Mouse (Mus musculus) embryonic facial prominence, embryonic 10.5 days (tissue): ENCODE results near the gene Cd300lg. TPM values are rescaled to one million over a fixed set of nuclear protein-coding genes. Genes with fewer than 3 reads are reported as not detected.

Experiments used
- DNase-seq: peaks from one replicate; pipeline ENCODE4 v3.0.0-alpha.2; 2017; ENCODE audit warnings: low spot score
- H3K27ac ChIP-seq: fragments of 300-500 bp; sonication (generic); replicated peaks from 2 replicates; pipeline ENCODE4 v1.5.1; 2016; ENCODE audit warnings: mild to moderate bottlenecking
- H3K27me3 ChIP-seq: fragments of 300-500 bp; sonication (generic); replicated peaks from 2 replicates; pipeline ENCODE4 v1.6.1; 2016; ENCODE audit warnings: low read depth, mild to moderate bottlenecking; ENCODE audit not compliant: poor library complexity, severe bottlenecking
- H3K36me3 ChIP-seq: fragments of 300-500 bp; sonication (generic); replicated peaks from 2 replicates; pipeline ENCODE4 v1.6.1; 2016; ENCODE audit warnings: mild to moderate bottlenecking, moderate library complexity
- H3K4me1 ChIP-seq: fragments of 300-500 bp; sonication (generic); 2 replicates; pipeline ENCODE4 v1.6.1; 2016
- H3K4me3 ChIP-seq: fragments of 300-500 bp; sonication (generic); 2 replicates; pipeline ENCODE4 v1.5.1; 2016; ENCODE audit warnings: mild to moderate bottlenecking, moderate library complexity
- H3K9me3 ChIP-seq: fragments of 300-500 bp; sonication (generic); 2 replicates; pipeline ENCODE4 v1.6.1; 2016; ENCODE audit warnings: mild to moderate bottlenecking
- WGBS: fragments of 180-500 bp; shearing (Covaris S2); methylation state at CpG from one replicate; pipeline ENCODE4 v1.1.7; 2016; 5-methylcytosine and 5-hydroxymethylcytosine counted together
- polyA plus RNA-seq: library from polyadenylated mRNA; unstranded; fragments of >200 nt; fragmentation: Nextera tagmentation; extraction: Ambion mirVana; gene quantifications from 2 replicates; pipeline ENCODE4 v1.2.1, GENCODE M21; 2016

The Cd300lg gene
- polyA plus RNA-seq, 1 experiment from 2014 or later: 0.51 TPM

GRCm38 (mm10) chr11:102011510-102011909 is 29.8 kb upstream of the Cd300lg start:
- Histone ChIP-seq H3K36me3 (peaks cover 75% of the 10 kb centered on the region), H3K27ac (no peak overlapping the region), H3K27me3 (no peaks in the 10 kb centered on the region), H3K4me1 (peaks cover 18% of the 10 kb centered on the region), H3K4me3 (no peak overlapping the region), H3K9me3 (no peaks in the 10 kb centered on the region)
- 85% methylated on average over 8 of the region's 8 CpGs for WGBS
- no peak for DNase-seq

GRCm38 (mm10) chr11:102013201-102013600 is 28.1 kb upstream of the Cd300lg start:
- 90% methylated on average over 8 of the region's 8 CpGs for WGBS
- H3K27me3 ChIP-seq: no peaks in the 10 kb centered on the region
- peaks cover 16% of the 10 kb centered on the region; the same call in 1 of the 2 replicates for H3K4me1 ChIP-seq
- peaks cover 75% of the 10 kb centered on the region for H3K36me3 ChIP-seq
- H3K27ac ChIP-seq: no peak overlapping the region
- H3K4me3 ChIP-seq: no peak overlapping the region
- no peak for DNase-seq
- no peaks in the 10 kb centered on the region for H3K9me3 ChIP-seq

- Histone ChIP-seq H3K4me1 (peaks cover 10% of the 10 kb centered on the region; the same call in 1 of the 2 replicates), H3K27ac (no peak overlapping the region), H3K4me3 (no peak overlapping the region), H3K27me3 (no peaks in the 10 kb centered on the region), H3K36me3 (peaks cover 67% of the 10 kb centered on the region), H3K9me3 (no peaks in the 10 kb centered on the region)
- DNase-seq: no peak
- 63% methylated on average over 6 of the region's 6 CpGs for WGBS
Observed at GRCm38 (mm10) chr11:102015472-102015871, 25.8 kb upstream of the Cd300lg start.

- peaks cover 6% of the 10 kb centered on the region; the same call in 1 of the 2 replicates for H3K4me1 ChIP-seq
- peaks cover 61% of the 10 kb centered on the region for H3K36me3 ChIP-seq
- WGBS: 95% methylated on average over 1 of the region's 1 CpGs
- no peak overlapping the region for H3K4me3 ChIP-seq
- DNase-seq: no peak
- H3K9me3 ChIP-seq: no peaks in the 10 kb centered on the region
- no peaks in the 10 kb centered on the region for H3K27me3 ChIP-seq
- H3K27ac ChIP-seq: no peak overlapping the region
Observed at GRCm38 (mm10) chr11:102016136-102016535, 25.2 kb upstream of the Cd300lg start.

- Histone ChIP-seq H3K27ac (no peak overlapping the region), H3K4me1 (peaks cover 11% of the 10 kb centered on the region; the same call in 1 of the 2 replicates), H3K27me3 (peaks cover 13% of the 10 kb centered on the region), H3K4me3 (no peak overlapping the region), H3K36me3 (peaks cover 58% of the 10 kb centered on the region), H3K9me3 (no peaks in the 10 kb centered on the region)
- no peak for DNase-seq
- 78% methylated on average over 9 of the region's 9 CpGs for WGBS
Observed at GRCm38 (mm10) chr11:102019736-102020135, 21.6 kb upstream of the Cd300lg start.

GRCm38 (mm10) chr11:102021196-102021595 is 20.1 kb upstream of the Cd300lg start:
- no peak for DNase-seq
- H3K4me1 ChIP-seq: peaks cover 16% of the 10 kb centered on the region
- 68% methylated on average over 5 of the region's 5 CpGs for WGBS
- H3K4me3 ChIP-seq: no peak overlapping the region
- H3K36me3 ChIP-seq: peaks cover 49% of the 10 kb centered on the region
- H3K9me3 ChIP-seq: no peaks in the 10 kb centered on the region
- H3K27me3 ChIP-seq: peaks cover 27% of the 10 kb centered on the region
- no peak overlapping the region for H3K27ac ChIP-seq

- H3K36me3 ChIP-seq: peaks cover 34% of the 10 kb centered on the region
- H3K9me3 ChIP-seq: no peaks in the 10 kb centered on the region
- H3K27ac ChIP-seq: no peak overlapping the region
- no peak for DNase-seq
- H3K4me1 ChIP-seq: peaks cover 34% of the 10 kb centered on the region
- no peak overlapping the region for H3K4me3 ChIP-seq
- peaks cover 39% of the 10 kb centered on the region for H3K27me3 ChIP-seq
- 86% methylated on average over 13 of the region's 13 CpGs for WGBS
Observed at GRCm38 (mm10) chr11:102023406-102023805, 17.9 kb upstream of the Cd300lg start.

GRCm38 (mm10) chr11:102024084-102024758 is 17.1 kb upstream of the Cd300lg start:
- Histone ChIP-seq H3K36me3 (peaks cover 30% of the 10 kb centered on the region), H3K9me3 (no peaks in the 10 kb centered on the region), H3K27ac (no peak overlapping the region), H3K4me3 (no peak overlapping the region), H3K4me1 (peaks cover 34% of the 10 kb centered on the region), H3K27me3 (peaks cover 45% of the 10 kb centered on the region)
- no peak for DNase-seq
- 86% methylated on average over 6 of the region's 6 CpGs for WGBS

- Histone ChIP-seq H3K4me1 (peaks cover 34% of the 10 kb centered on the region), H3K36me3 (peaks cover 28% of the 10 kb centered on the region), H3K27ac (no peak overlapping the region), H3K4me3 (peak overlapping the region; percentile 76; the same call in 1 of the 2 replicates), H3K9me3 (no peaks in the 10 kb centered on the region), H3K27me3 (peaks cover 48% of the 10 kb centered on the region)
- 78% methylated on average over 4 of the region's 4 CpGs for WGBS
- DNase-seq: no peak
Observed at GRCm38 (mm10) chr11:102024875-102025274, 16.4 kb upstream of the Cd300lg start.

- DNase-seq: no peak
- H3K9me3 ChIP-seq: no peaks in the 10 kb centered on the region
- WGBS: 27% methylated on average over 7 of the region's 7 CpGs
- peak overlapping the region; percentile 76 for H3K4me3 ChIP-seq
- no peak overlapping the region for H3K27ac ChIP-seq
- peaks cover 34% of the 10 kb centered on the region for H3K4me1 ChIP-seq
- peaks cover 24% of the 10 kb centered on the region for H3K36me3 ChIP-seq
- H3K27me3 ChIP-seq: peaks cover 49% of the 10 kb centered on the region
Observed at GRCm38 (mm10) chr11:102025354-102025753, 16.0 kb upstream of the Cd300lg start.

- H3K27me3 ChIP-seq: peaks cover 56% of the 10 kb centered on the region
- H3K27ac ChIP-seq: peak overlapping the region; percentile 87
- H3K9me3 ChIP-seq: no peaks in the 10 kb centered on the region
- DNase-seq: no peak
- H3K4me1 ChIP-seq: peaks cover 34% of the 10 kb centered on the region
- 4% methylated on average over 23 of the region's 23 CpGs for WGBS
- H3K36me3 ChIP-seq: peaks cover 22% of the 10 kb centered on the region
- H3K4me3 ChIP-seq: peak overlapping the region; percentile 76
Observed at GRCm38 (mm10) chr11:102025991-102026660, 15.2 kb upstream of the Cd300lg start.

GRCm38 (mm10) chr11:102026694-102027360 is 14.5 kb upstream of the Cd300lg start:
- peak overlapping the region; percentile 87 for H3K27ac ChIP-seq
- H3K36me3 ChIP-seq: peaks cover 17% of the 10 kb centered on the region
- H3K27me3 ChIP-seq: peaks cover 62% of the 10 kb centered on the region
- peak overlapping the region; percentile 76 for H3K4me3 ChIP-seq
- peaks cover 34% of the 10 kb centered on the region for H3K4me1 ChIP-seq
- 1% methylated on average over 64 of the region's 73 CpGs for WGBS
- no peaks in the 10 kb centered on the region for H3K9me3 ChIP-seq
- peak; percentile 83 for DNase-seq
